Mouse (Mus musculus) left cerebral cortex, postnatal 14 days (tissue): ENCODE data around the gene Dus1l. TPM values are rescaled to one million over a fixed set of nuclear protein-coding genes. Genes with fewer than 3 reads are reported as not detected.
"Not testable (repeated sequence)": the region's sequence is repeated elsewhere in the genome, so short reads cannot be mapped to it uniquely, and the experiment has no call there.

Experiments used
- DNase-seq, 2 experiments: peaks; one replicate each; pipeline ENCODE4 v3.0.0; 2021 to 2022; ENCODE audit warnings: low spot score in 2 of 2, mixed read lengths in 1 of 2
- intact Hi-C: fragments of 180-260 bp; cut with DNase I; formaldehyde crosslinking; loops from one replicate; pipeline ENCODE4 v1.15.1; 2025
- total RNA-seq, 2 experiments: library from RNA; stranded (reverse); gene quantifications; 2 replicates each; pipeline ENCODE4 v1.2.3; 2021

Dus1l gene
- total RNA-seq, 2 experiments from 2014 or later, result 44.2 to 49.0 TPM

DNA sequence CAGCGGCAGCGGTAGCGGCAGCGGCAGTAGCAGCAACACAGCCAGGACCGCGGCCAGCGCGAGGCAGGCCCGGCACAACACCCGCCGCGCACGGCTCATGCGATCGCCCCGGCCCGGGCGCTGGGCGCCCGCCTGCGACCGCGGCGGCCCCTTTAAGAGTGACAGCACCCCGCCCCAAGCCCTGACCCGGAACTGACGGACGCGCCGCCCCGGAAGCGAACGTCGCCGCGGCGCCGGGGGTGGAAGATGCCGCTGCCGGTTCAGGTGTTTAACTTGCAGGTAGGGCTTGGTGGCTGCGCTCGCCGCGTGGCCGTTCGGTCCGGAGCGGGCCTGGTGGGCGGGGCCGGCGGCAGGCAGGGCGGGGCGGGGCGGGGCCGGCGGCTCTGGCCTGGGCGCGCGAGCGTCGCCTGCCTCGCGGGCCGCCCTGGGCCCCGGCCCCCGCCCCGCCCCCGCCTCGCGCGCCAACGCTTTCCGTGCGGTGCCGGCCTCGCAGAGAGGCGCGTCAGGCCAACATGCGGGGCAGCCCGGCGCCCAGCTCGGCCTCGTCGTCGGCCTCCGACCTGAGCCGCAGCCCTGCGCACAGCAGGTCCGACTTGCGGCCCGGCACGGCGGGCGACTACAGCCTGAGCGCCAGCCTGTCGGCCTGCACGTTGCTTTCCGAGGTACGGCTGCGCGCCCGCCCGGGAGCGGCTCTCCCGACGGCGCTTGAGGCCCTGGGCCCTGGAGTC is 12.0 kb downstream of the Dus1l start, which contains the start of the genes Rfng and Gps1:
Gene Rfng (minus strand): TSS at position 144 of the 728 bp plus-strand sequence.
Gene Gps1 (plus strand): TSS at position 209 of the 728 bp plus-strand sequence.
- intact Hi-C loops, result no loop called here

DNA sequence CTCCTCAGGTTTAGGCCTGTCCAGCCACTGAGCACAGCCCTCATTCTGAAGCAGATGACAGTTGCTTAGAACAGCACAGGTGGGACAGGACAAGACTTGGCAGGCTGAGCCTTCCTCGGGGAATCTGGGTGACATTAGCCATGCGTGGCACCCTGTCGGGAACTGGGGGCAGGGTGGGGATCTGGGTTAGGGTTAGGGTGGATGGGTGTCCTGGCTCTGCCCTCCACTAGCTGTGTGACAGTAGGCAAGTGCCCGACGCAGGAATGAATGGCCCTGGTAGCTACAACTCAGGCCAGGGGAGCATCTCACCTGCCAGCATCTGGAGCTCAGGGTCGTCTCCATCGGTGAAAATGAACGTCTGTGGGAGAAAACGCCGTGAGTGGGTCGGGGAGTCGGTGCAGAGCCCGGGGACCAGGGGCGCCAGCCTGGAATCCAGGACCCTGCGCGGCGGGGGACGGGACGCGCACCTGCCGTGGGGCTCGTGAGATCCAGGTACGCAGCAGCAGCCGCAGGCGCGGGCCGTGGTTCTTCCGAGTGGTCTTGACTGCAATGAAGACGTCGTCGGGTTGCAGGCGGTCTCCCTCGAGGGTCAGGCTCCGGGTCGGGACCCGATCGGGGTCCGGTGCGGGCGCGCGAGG is 12.7 kb downstream of the Dus1l start:
- DNase-seq, result no peak
- intact Hi-C loops, result no loop called here

More for the DNA sequence above, 12.0 kb downstream of the Dus1l start, which contains the start of the genes Rfng and Gps1:
- DNase-seq, result peak; percentile 64 to 82

DNA sequence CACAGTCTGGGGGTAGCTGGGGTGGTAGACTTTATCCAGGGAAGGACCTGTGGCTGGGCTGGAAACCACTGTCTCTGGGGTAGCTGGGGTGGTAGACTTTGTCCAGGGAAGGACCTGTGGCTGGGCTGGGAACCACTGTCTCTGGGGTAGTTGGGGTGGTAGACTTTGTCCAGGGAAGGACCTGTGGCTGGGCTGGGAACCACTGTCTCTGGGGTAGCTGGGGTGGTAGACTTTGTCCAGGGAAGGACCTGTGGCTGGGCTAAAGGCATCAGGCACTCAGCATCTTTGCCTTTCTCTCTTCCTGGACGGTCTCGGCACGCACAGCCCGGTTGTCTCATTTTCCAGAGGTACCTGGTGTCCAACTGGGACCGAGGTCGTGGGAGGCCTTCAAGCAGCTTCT is 14.8 kb downstream of the Dus1l start:
- intact Hi-C loops, DNase-seq: not testable (repeated sequence)

DNA sequence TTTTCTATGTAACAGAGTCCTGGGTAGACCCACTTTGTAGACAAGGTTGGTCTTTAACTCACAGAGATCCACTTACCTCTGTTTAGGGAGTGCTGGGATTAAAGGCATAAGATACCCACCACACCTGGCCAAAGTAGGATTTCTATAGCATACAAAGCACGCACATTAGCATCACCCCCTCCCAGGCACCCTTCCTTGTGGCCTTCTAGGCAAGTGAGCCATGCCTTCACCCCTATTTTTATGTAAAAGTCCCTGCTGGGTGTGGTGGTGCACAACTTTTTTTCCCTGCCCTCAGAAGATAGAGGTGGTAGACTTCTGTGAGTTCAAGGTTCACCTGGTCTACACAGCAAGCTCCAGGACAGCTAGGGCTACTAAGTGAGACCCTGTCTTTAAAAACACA is 16.3 kb downstream of the Dus1l start:
- DNase-seq, result no peak
- intact Hi-C loops, result loop anchor here (5.0 to 10.0 kb wide), 3 partner anchors 125 to 265 kb away; no protein-coding TSS in a partner anchor

DNA sequence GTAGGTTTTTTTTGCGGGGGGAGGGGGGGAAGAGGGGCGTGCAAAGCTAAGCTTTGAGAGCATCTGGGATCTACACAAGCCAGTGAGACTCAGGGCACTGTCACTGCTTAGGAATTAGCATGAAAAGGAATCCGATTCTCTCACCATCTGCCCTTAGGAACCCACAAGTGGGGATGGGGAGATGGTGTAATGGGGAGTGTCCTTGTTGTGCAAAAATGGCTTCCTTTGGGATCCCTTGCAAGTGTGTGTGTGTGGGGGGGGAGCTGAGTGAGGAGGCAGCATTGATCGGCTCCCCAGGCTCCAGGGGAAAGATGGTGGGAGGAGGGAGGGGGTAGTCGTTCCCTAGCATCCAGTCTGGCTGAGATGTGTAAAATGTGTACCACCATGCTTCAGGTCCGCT is 19.1 kb downstream of the Dus1l start:
- intact Hi-C loops, result loop anchor here (5.0 to 10.0 kb wide), 3 partner anchors 122 to 262 kb away; no protein-coding TSS in a partner anchor
- DNase-seq, result no peak

DNA sequence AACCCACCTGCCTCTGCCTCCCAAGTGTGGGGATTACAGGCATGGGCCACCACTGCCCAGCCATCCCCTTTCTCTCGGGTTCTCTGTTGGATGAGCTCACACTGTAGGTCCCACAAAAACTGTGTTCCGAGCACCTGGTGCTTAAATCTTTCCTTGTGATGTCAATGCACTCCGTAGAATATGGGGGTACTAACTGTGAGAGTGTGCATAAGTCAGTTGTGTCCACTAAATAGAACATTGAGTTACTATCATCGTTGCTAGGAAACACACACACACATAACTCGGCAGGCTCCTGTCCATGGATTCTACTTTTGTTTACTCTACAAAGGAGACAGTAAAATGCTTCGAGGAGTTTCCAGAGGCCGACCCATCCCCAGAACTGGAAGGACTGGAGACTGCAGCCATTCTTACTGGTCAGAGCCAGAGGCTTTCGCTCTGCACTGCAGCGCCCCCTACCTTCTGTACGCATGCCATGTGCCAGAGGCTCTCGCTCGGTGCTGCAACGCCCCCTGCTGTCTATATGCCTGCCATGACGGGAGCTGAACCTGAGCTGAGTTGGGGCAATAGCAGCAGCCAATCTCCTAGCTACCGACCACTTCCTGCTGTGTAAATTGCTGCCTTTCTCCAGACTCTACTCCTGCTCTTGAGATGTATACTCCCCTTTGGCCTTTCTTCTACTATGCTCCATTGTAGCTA is 20.3 kb downstream of the Dus1l start:
- intact Hi-C loops, result loop anchor here (1.0 to 10.0 kb wide), 4 partner anchors 56 to 261 kb away; no protein-coding TSS in a partner anchor

DNA sequence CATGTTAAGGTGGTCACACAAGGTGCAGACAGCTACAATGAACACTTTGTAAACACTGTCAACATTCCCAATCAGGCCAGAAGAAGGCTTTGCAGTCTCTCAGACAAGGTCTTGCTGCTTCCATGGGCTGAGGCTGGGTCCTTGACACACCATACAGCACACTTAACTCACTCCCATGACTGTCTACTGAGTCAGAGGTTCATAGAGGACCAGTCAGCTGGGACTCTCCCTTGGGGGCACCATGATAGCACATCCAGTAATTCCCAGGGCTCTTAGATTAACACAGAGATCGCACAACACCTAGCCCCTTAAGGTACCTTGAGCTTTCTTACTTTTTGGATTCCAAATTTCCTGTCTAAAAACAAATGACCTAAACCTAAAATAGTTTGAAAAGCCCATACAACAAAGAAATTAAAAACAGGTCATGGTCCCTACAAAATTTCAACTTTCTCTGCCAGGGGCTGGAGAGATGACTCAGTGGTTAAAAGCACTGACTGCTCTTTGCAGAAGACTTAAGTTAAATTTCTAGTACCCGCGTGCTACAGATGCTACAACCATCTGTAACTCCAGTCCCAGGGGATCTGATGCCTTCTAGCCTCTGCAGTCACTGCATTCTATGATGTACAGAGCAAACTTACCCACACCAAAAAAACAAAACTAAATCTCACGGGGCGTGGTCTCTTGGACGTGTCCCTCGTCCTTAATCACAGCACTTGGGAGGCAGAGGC is 22.6 kb downstream of the Dus1l start:
- intact Hi-C loops, result loop anchor here (10.0 kb wide), 2 partner anchors 119 to 259 kb away; no protein-coding TSS in a partner anchor
- no peak for DNase-seq

More for the DNA sequence above, 20.3 kb downstream of the Dus1l start:
- peak; percentile 93 to 97 for DNase-seq

DNA sequence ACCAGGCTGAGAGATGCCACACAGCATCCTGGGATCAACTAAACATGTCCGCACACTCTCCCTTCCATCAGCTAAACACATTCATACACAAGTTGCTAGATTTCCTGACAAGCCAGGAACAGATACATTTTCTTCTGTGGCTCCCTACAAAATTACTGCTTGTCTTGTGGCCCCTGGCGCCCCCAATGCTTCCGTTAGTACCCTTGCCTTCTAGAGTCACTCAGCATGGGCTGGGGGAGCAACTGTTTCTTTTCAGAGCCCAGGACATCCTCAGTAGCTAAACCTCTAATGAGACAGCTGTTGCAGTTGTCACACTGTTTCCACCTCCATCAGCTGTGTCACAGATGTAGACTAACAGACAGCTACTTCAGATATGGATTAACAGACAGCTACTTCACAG is 23.5 kb downstream of the Dus1l start:
- DNase-seq, result no peak
- intact Hi-C loops, result loop anchor here (10.0 kb wide), 2 partner anchors 118 to 258 kb away; no protein-coding TSS in a partner anchor

DNA sequence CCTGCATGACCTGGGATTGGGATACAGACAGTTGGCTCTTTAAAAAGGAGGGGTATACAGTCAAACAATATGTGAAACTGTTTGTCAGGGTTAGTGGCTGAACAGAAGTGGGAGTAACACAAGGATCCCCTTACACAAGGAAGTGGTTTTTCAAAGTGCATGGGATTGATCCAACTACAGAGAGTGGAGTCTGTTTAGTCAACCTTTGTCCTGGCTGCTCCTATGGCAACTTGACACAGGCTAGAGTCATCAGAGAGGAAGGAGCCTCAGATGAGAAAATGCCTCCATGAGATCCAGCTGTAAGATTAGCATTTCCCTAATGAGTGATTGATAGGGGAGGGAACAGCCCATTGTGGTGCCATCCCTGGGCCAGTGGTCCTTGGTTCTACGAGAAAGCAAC is 28.0 kb downstream of the Dus1l start:
- intact Hi-C loops, result no loop called here
- DNase-seq, result no peak

DNA sequence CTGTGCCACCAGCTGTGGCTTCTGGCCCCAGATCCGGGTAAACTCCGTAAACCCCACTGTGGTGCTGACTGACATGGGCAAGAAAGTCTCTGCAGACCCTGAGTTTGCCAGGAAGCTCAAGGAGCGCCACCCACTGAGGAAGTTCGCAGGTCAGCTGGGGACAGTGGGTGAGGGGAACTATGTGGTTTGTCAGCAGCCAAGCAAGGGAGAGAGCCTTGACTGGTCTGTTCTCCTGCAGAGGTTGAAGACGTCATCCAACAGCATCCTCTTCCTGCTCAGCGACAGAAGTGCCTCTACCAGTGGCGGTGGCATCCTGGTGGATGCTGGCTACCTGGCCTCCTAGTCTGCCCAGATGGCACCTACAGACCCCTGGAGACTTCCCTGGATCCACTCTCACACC is 29.2 kb downstream of the Dus1l start:
- DNase-seq, intact Hi-C loops: not testable (repeated sequence)

DNA sequence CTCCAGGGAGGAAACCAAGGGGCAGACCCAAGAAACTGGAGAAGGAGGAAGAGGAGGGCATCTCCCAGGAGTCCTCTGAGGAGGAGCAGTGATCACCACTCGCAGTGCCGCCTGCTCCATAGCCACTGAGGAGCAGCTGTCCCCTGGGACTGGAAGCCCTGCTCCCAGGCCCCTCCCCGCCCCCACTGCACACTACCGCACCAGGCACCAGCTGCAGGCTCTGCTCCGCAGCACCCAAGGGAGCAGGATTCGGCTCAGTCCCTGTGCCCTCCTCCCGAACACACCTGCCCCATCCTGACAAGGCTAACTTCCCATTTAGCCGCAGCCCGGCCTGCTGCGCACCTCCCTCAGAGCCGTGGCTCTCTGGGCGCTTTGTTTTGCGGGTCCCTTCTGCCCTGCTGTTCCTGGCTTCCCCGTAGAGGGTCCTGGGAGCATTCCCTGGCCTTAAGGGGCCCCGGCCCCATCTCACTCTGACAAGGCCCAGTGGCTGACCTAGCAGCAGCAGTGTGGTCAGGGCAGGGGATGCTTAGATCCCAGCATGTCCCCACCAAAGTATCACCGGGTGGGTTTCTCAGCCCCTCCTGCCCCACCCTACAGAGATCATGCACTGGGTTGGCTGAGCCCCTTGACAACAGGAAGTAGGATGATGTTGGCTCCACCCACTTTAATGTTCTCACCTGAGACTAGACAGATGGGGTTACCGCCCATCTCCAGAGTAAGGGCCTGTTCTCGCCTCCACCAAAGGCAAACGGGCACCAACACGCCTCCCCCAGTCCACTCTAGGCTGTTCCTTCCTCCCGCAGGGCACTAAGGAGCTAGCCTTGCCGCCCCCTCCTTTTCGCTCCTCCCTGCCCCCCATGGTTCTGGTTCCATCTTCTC is 32.8 kb downstream of the Dus1l start:
- intact Hi-C loops, DNase-seq: not testable (repeated sequence)

DNA sequence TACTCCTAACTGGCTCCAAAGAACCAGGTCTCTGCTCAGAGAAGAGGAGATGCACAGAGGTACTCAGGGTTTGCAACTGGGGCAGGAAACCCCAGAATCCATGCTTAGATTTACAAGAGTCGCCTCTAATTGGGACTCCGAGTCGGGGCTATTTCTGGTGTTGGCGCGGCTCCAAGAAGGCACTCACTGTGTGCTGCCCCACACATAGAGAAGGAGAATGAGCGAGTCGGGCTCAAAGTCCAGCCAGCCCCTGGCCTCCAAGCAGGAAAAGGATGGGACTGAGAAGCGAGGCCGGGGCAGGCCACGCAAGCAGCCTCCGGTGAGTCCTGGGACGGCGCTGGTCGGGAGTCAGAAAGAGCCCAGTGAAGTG is 33.5 kb downstream of the Dus1l start, which contains the start of gene Hmga1b:
Gene Hmga1b (plus strand): TSS at position 123 of the 370 bp plus-strand sequence.
- DNase-seq, intact Hi-C loops: not testable (repeated sequence)

DNA sequence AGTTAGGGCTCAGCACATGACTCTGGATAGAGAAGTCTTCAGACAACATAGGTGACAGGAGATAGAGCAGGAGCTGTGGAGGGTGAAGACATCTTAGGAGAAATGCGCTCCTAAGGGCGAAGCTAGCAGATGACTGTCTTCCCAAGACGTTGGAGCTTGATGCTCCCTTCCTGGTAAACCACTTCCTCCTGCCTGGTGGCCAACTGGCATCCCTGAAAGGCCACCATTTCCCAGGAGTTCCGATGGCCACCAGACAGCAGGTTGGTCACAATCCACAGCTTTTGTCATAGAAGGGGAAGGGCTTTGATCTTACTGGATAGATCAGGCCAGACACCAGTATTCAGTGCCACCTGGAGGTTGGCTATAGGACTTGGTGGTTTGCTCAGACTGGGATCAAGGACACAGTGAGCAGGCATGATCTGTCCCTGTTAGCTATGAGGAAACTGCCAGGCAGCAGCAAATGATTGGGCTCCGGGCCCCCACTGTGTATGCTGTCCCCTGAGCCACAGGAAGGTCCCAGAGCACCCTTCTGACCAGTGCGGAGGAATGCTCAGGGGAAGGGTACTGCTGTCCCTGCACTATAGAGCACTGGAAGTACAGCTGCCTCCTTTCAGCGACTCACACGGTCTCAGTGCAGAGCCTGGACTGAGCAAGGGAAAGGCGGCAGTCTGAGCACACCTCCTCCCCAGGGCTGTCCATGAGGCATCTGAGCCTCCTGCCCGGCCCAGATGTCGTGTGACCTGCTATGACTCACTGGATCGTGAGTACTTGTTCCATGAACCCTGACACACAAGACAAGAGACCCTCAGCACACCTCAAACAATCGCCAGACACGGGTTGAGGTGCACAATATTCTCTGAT is 34.2 kb downstream of the Dus1l start:
- DNase-seq, result no peak
- intact Hi-C loops, result no loop called here

DNA sequence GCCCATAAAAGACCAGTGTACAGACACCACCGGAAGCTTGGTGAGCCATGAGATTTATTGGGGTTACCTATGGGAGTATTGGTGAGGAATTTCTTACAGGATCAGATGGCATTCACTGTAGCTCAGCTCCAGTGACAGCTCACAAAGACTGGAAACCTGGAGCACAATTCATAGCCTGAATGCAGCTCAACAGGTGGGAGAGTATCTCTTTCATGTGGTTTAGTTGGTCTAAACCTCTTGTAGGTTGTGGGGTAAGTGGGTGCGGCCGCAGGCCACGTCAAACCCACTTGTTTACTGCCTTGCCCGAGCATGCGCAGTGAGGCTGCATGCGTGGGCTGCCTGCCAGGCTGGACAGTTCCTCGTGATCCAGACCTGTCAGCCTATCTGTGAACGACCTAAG is 36.0 kb downstream of the Dus1l start:
- DNase-seq, result no peak
- intact Hi-C loops, result no loop called here

DNA sequence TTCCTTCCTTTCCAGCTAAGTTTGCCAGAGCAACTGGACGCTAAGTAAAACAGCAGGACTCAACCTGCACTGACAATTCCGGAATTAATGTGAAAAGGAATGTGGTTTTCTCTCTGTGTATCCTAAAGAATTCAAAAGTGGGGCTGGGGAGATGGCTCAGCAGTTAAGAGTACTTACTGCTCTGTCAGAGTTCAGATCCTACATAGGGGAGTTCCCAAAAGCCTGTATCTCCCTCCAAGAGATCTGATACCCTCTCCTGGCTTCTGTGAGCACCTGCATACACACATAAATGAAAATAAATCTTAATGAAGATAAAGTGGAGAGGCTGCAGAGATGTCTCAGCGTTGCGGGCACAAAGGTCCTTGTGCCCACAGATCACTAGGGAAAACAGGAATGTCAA is 44.6 kb downstream of the Dus1l start:
- intact Hi-C loops, result no loop called here
- DNase-seq, result no peak

DNA sequence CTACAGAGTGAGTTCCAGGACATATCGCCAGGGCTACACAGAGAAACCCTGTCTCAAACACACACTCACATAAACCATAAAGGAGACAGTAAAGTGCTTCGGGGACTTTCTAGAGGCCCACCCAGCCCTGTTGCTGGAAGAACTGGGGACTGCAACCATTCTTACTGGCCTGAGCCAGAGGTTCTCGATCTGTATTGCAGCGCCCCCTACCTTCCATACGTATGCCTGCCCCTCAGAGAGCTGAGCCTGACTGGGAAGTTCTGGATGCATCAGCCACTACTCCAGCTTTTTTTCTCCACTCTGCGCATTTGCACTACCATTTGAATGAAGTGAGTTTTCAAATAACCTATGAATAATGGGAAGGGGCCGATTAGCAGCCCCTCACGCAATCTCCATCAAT is 46.8 kb downstream of the Dus1l start:
- intact Hi-C loops, result no loop called here
- peak in 1 of 2 experiments; percentile 21 for DNase-seq

DNA sequence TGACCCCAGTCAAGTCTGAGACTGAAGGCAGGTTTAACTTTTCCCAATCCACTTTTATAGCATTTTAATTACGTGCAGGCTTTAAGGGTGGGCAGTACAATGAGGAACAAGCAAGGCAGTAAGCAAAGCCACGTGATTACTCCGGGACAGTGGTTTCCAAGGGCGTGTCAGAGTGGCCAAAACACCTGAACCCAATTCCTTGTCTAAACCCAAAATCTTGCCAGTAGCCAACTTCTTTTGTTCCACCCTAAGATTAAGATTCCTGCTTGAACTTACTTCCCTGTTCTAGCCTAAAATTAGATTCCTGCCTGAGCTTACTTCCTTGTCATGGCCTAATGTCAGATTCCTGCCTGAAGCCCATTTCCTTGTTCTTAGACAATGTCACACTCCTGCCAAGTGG is 48.2 kb downstream of the Dus1l start:
- intact Hi-C loops, result no loop called here
- no peak for DNase-seq
